Mouse (Mus musculus) myocyte (in vitro differentiated cells): ENCODE measurements at regions not wholly inside any gene's neighbourhood (a gene's known extent, or its start where the extent isn't known, plus 50 kb on each side); places are given as distances from the start of the nearest gene placed in this dataset.

Experiments used
- CEBPB ChIP-seq: IDR thresholded peaks from 2 replicates; pipeline ENCODE4 v1.6.1; 2011; ENCODE audit warnings: mild to moderate bottlenecking, moderate library complexity; ENCODE audit not compliant: poor library complexity, insufficient read depth, severe bottlenecking
- E2F4 ChIP-seq: IDR thresholded peaks from one replicate; pipeline ENCODE4 v1.6.1; 2011; ENCODE audit warnings: mild to moderate bottlenecking, control low read depth, moderate library complexity; ENCODE audit not compliant: insufficient read depth
- MAX ChIP-seq: IDR thresholded peaks from one replicate; pipeline ENCODE4 v1.6.1; 2011; ENCODE audit warnings: low read depth, mild to moderate bottlenecking, control low read depth
- MYOD1 ChIP-seq, 3 experiments: IDR thresholded peaks; one replicate each; pipeline ENCODE4 v1.6.1; 2011; ENCODE audit warnings: control low read depth in 2 of 3, low read depth in 2 of 3, mild to moderate bottlenecking in 2 of 3, moderate library complexity in 1 of 3; ENCODE audit not compliant: insufficient read length in 2 of 3, control insufficient read depth in 1 of 3
- MYOG ChIP-seq, 3 experiments: IDR thresholded peaks; one replicate each; pipeline ENCODE4 v1.6.1; 2011; ENCODE audit warnings: control low read depth in 2 of 3, low read depth in 2 of 3, mild to moderate bottlenecking in 2 of 3; ENCODE audit not compliant: insufficient read length in 2 of 3, control insufficient read depth in 1 of 3, insufficient read depth in 1 of 3
- POLR2A ChIP-seq: IDR thresholded peaks from one replicate; pipeline ENCODE4 v1.6.1; 2011; ENCODE audit warnings: low read depth, mild to moderate bottlenecking, control low read depth, moderate library complexity; ENCODE audit not compliant: insufficient read length
- POLR2AphosphoS2 ChIP-seq: IDR thresholded peaks from one replicate; pipeline ENCODE4 v1.6.1; 2011; ENCODE audit warnings: low read depth, control low read depth; ENCODE audit not compliant: insufficient read length
- REST ChIP-seq: IDR thresholded peaks from one replicate; pipeline ENCODE4 v1.6.1; 2011; ENCODE audit warnings: mild to moderate bottlenecking, control low read depth, moderate library complexity; ENCODE audit not compliant: insufficient read depth, insufficient read length
- SRF ChIP-seq: IDR thresholded peaks from one replicate; pipeline ENCODE4 v1.6.1; 2011; ENCODE audit warnings: low read depth; ENCODE audit not compliant: control insufficient read depth, insufficient read length
- TCF12 ChIP-seq: IDR thresholded peaks from one replicate; pipeline ENCODE4 v1.6.1; 2011; ENCODE audit warnings: mild to moderate bottlenecking, control low read depth; ENCODE audit not compliant: poor library complexity, insufficient read depth, severe bottlenecking
- TCF3 ChIP-seq: IDR thresholded peaks from one replicate; pipeline ENCODE4 v1.6.1; 2011; ENCODE audit warnings: low read depth, control low read depth; ENCODE audit not compliant: insufficient read length
- USF1 ChIP-seq: IDR thresholded peaks from one replicate; pipeline ENCODE4 v1.6.1; 2011; ENCODE audit warnings: low read depth, mild to moderate bottlenecking, control low read depth, moderate library complexity

DNA sequence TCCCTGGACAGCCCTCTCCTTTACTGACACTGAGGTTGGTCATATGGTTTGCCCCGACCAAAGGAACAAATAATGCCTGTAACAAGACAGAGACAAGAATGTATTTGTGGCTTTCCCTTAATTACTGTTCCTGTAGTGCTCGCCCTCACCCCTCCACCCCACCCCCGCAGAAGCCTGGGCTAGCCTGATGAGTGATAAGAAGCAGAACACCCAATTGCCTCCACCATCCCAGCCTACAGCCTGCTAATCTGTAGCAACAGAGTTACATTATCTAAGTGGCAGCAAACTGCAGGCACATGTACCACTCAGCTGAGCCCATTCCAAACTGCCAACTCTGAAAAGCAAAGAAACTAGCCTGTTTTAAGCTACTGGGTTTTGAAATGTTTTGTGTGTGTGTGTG, 124.7 kb upstream of the Nhs start:
- TF ChIP-seq MAX (no peak), MYOD1 (IDR thresholded peaks at IDR 0.05; ENCODE audit: control insufficient read depth in 1 of 3, insufficient read length in 2 of 3, low read depth in 2 of 3) (no peak), USF1 (no peak), POLR2A (no peak), E2F4 (no peak), POLR2AphosphoS2 (no peak), MYOG (IDR thresholded peaks at IDR 0.05; ENCODE audit: control insufficient read depth in 1 of 3, insufficient read depth in 1 of 3, insufficient read length in 2 of 3, low read depth in 2 of 3) (no peak), TCF12 (no peak), CEBPB (no peak), SRF (no peak), REST (no peak), TCF3 (no peak)
